Mouse (Mus musculus) layer of hippocampus, adult 18-20 months (tissue): ENCODE measurements around the gene Btg1. TPM values are rescaled to one million over a fixed set of nuclear protein-coding genes. Genes with fewer than 3 reads are reported as not detected.

Source experiments
- DNase-seq, 2 experiments: peaks; one replicate each; pipeline ENCODE4 v3.0.0; 2022; ENCODE audit warnings: low spot score in 2 of 2
- total RNA-seq, 2 experiments: library from RNA; stranded (reverse); gene quantifications; 2 replicates each; pipeline ENCODE4 v1.2.3; 2021

The Btg1 gene
- total RNA-seq, 2 experiments from 2014 or later, result 56.3 to 60.6 TPM

- DNase-seq, result no peak
These were observed 7.2 kb upstream of the Btg1 start for GRCm38 (mm10) chr10:96609356-96610345.

GRCm38 (mm10) chr10:96616001-96616708 is 651 bp upstream of the Btg1 start:
- DNase-seq, result no peak

- peak in 1 of 2 experiments; percentile 23 for DNase-seq
These were observed 580 bp downstream of the Btg1 start for GRCm38 (mm10) chr10:96617221-96617950.

- peak; percentile 68 to 77 for DNase-seq
These were observed 1.3 kb downstream of the Btg1 start for GRCm38 (mm10) chr10:96617951-96618575.

- DNase-seq, result no peak
These were observed 3.4 kb downstream of the Btg1 start for GRCm38 (mm10) chr10:96619951-96620889.

- peak in 1 of 2 experiments; percentile 25 for DNase-seq
These were observed 4.1 kb downstream of the Btg1 start for GRCm38 (mm10) chr10:96620890-96621271.

GRCm38 (mm10) chr10:96621361-96621945 is 4.6 kb downstream of the Btg1 start:
- no peak for DNase-seq

- peak in 1 of 2 experiments; percentile 34 for DNase-seq
These were observed 5.3 kb downstream of the Btg1 start for GRCm38 (mm10) chr10:96621980-96622645.

- no peak for DNase-seq
These were observed 6.2 kb downstream of the Btg1 start for GRCm38 (mm10) chr10:96622761-96623632.

GRCm38 (mm10) chr10:96623633-96624195 is 6.9 kb downstream of the Btg1 start:
- DNase-seq, result no peak

GRCm38 (mm10) chr10:96624406-96624805 is 7.6 kb downstream of the Btg1 start:
- DNase-seq, result no peak

GRCm38 (mm10) chr10:96625061-96625460 is 8.3 kb downstream of the Btg1 start:
- DNase-seq, result no peak

- DNase-seq, result no peak
These were observed 8.9 kb downstream of the Btg1 start for GRCm38 (mm10) chr10:96625682-96626081.

- no peak for DNase-seq
These were observed 9.4 kb downstream of the Btg1 start for GRCm38 (mm10) chr10:96626120-96626750.

- no peak for DNase-seq
These were observed 10.5 kb downstream of the Btg1 start for GRCm38 (mm10) chr10:96627332-96627731.

GRCm38 (mm10) chr10:96628100-96628912 is 11.5 kb downstream of the Btg1 start:
- DNase-seq, result no peak
